Mouse (Mus musculus): Measurements from ENCODE around the gene Eci1.
A peak's percentile ranks its signal among the peaks of the same experiment; 100 is the strongest.

The Eci1 gene

DNA sequence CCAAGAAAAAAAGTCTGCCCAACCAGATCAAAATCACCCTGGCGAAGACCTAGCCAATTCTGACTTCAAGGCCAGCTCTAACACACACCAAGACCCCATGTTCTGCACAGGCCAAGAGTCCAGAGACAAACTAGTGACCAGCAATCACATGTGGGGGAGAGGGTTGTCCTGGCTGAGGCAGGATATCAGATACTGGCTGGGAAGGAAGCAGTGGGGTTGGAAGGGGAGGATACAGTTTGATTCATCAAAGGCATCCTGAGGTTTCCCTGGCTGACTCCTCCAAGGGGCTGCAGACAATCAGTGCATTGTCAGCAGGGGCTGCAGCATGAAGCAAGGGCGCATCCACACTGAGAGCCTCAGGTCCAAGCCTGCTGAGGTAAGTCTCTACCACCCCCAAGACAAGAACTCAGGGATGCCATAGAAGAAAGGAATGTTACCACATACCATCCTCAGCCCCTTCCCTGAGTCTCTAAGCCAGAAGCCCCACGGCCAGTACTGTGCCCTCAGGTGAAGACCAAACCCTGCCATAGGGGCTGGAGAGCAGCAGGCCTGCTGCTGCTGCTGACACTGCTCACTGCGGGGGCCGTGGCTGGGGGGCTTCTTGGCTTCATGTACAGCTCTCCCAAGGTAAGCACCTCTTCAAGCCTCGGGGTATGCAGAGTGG, 47.3 kb downstream of the Eci1 start, which contains the start of gene Bricd5:
Gene Bricd5 (plus strand): TSS at position 273 of the 664 bp plus-strand sequence.
- no peak for DNase-seq (ENCODE audit: low read depth)

DNA sequence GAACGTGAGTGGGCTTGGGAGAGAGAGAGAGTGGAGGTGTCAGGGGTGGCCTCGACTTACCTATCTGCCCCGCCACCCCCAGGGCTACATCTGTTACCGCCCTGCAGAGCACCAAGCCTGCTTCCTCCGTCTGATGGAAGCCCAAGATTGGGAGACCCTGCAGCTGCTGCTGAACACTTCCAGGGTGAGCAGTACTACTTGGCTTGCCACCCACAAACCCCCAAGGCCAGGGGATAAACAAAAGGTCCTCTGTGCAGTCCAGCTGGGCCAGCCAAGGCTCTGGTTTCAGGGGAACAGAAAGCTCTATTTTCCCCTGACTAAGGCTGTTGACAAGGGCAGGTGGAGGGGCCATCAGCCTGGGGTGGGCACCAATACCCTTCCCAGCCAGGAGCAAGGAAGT, 48.1 kb downstream of the Eci1 start:
- no peak for DNase-seq (ENCODE audit: low read depth)

DNA sequence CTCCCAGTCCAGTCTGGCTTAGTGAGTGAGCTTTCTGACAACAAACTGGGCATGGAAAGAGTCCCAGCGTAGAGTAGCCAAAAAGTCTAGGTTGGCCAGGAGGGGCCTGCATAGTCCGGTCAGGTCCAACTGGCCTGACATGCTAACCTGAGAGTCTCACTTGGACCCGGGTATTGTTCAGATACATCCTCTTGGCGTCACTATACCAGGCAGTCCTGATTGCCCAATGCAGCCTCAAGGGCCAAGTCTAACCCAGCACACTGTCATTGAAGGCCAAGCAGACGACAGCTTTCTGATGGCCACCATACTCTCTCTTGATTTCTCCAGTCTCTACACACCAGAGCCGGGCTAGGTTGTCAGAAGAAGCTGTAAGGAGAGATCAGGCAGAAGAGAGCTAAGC, 49.1 kb downstream of the Eci1 start:
- DNase-seq (ENCODE audit: low read depth), result no peak

DNA sequence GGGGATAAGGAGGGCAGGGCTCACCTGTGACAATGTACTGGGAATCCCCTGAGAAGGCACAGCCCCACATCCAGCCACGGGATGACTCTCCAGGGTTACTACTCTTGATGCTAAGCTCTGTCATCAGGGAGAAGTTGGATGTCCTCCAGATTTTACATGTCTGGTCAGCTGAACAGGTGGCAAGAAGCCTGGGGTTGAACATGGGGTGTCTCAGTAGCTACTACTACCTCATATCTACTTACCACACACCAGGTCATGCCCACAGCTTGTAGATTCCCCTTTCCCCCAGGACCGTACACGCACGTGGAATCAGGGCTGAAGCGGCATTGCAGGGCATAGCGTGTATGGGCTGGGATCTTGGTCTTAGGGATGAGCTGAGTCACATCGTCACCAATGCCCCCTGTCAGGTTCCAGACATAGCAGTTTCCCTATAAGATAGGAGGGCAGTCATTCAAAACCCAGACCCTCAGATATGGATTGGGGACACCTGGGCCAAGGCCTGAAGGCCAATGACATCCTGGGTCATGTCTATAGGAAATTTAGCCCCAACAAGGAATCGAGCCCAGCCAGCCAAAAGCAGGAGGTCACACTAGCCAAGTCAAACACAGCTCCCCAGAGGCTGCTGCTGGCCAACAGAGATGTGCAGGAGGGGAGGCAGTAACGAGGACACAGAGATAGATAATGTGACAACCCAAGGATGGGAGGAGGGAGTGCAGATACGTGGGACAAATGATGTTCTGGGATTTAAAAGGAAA, 49.8 kb downstream of the Eci1 start:
- no peak for DNase-seq (ENCODE audit: low read depth)

DNA sequence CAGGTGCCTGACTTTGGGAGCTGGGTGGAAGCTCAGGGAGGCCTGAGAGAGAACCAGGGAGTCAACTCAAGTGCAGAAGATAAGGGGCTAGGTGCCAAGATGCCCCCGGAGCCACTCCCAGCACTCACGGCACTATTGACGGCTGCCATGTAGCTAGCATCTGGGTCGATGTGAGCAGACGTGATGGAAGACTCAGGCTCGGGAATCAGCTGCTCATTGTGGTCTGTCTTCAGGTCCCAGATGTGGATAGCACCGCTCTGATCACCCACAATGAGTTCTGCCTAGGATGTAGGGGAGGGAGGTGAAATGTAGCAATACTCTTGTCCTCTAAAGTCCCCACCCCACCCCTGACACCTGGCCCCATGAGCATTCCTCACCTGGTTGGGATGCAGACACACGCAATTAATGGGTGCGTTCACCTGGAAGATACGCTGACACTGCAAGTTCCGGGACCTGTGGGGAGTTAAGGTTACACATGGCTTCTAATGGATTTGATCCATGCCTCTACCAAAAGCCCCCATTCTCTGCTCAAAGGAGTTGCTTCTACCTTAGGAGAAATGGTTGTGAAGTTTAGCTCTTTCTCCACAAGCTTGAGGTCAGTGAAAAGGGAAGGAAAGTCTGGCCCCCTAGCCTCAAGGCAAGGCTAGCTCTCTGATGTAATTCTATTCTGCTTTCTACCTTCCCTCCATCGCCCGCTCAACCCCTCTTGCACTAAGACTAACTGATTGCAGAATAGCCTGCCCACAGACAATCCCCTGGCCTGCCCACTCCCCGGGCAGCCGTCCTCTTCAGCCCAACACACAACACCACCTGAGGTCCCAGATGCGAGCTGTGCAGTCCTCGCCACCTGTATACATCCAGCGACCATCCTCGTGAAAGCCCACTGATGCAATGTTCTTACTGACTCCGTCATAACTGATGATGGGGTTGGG, 50.9 kb downstream of the Eci1 start:
- DNase-seq (ENCODE audit: low read depth), result no peak

DNA sequence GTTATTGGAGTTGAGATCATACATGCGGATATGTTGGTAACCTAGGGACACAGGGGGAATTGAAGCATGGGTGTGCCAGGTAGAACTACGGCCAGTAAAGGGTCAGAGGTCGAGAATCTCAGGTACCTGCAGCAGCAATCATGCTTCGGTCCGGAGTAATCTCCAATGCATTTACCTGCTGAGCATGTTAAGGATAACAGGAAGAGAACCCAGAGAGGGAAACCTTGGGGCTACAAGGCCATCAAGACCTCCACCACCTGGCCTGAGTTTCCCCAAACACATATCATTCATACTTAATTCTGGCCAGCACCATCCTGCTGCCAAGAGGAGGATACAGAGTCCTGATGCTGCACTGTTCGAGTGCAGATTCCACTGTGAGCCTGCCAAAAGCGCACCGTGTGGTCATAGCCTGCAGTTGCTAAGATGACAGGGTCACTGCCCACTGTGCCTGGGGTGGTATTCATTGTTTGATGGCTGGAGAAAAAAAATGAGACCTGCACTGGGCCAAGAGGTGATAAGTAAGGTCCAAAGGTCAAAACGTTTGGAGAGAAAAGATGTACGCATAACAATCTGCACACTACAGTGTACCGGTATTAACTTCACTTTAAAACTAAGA, 51.7 kb downstream of the Eci1 start:
- peak; percentile 43 for DNase-seq (ENCODE audit: low read depth)

DNA sequence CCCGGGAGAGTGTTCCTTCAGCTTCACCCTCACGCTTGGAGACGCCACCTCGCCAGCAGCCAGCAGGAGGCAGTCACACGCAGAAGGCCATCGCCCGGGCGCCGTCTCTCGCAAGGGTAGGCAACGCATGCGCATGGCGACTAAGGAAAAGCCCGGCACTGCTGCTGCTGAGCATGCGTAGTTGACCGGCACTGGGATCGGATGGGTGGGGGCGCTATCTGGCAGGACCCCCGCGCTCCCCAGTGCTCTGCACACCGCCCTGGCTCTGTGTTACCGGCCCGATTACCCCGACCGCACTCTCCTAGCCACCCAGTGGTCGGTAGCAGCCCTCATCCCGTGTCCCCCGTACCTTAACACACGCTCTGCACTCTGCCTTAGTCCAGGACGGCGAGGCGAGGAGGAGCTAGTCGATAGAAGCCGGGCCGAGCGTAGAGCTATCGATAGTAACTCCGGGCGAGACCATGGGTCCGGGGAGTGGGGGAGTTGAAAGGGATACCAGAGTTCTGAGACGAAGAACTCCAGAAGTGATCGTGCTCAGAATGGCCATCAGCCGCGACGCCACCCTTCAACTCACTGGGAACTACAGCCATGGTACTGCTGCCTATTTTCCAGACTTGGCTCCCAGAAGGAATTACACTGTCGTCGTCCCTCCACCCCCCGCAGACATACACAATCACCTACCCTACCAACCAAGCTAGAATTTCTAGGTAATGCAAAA, 52.4 kb downstream of the Eci1 start, which contains the start of gene Mlst8:
Gene Mlst8 (minus strand): TSS at position 416 of the 718 bp plus-strand sequence.
- DNase-seq (ENCODE audit: low read depth), result peak; percentile 98

DNA sequence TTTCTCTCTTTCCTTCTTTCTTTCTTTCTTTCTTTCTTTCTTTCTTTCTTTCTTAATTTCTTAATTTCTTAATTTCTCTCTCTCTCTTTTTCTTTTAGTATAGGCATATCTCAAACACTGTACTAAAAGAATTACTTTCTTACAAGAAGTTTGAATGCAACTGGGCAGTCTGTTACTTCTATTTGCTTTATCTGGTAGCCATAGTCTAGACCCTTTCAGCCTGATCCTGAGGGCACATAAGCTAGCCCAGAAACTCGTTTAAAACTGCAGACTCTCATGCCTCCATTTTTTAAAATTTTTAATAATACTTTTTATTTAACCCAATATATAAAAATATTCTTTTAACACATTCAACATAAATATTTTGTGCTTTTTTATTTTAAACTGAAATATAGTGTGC, 53.0 kb downstream of the Eci1 start:
- no peak for DNase-seq (ENCODE audit: low read depth)

DNA sequence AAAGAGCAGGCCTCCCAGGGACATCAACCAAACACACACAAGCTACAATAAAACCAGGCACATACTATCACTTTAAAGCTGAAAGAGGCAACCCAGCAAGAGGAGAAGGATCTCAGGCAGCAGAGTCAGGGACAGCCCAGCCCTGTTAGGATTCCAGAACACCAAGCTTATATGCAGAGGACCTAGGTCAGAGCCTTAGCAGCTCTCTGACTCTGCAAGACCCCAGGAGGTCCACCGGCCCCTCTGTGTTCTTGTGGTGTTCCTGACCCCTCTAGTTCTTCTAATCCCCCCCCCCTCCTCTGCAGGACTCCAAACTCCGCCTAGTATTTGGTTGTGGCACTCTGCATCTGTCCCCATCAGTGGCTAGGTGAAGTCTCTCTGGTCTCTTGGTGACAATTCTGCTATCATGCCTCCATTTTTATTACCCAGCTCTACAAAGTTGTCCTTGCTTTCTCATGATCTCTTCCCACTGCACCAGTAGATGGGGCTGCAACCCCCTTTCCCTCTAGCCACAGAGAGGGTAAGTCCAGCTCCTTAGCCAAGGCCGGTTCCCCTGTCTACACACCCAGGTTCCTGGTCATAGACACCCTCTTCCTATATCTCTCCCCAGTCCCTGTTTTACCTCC, 53.9 kb downstream of the Eci1 start:
- peak; percentile 75 for DNase-seq (ENCODE audit: low read depth)

DNA sequence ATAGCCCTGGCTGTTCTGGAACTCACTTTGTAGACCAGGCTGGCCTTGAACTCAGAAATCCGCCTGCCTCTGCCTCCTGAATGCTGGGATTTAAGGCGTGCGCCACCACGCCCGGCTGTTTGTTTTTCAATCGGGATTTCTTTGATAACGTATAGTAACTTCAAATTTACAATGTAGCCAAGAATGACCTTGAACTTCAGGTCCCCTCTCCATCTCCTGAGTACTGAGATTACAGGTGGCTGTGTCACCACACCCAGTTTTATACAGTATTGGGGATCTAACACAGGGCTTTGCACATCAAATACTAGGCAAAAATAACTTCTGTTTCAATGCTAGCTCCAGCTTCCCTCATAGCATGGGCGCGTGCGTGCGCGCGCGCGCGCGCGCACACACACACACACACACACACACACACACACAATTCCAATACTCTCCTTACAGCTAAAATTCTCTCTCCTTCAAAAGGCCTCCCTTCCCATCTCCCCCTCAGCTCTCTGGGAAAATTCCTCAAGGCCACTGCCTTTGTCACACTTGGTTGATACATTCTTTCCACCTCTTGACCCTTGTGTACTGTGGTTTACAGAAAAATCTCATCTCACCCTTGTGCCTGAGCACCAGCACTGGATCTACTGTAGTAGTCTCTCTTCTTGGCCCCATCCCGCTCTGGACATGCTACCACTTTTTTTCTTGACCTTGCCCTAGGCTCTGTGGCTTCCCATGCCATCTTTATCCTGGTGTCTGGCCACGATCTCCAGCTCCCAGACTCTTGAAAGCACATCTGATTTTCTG, 54.8 kb downstream of the Eci1 start:
- DNase-seq (ENCODE audit: low read depth), result no peak

DNA sequence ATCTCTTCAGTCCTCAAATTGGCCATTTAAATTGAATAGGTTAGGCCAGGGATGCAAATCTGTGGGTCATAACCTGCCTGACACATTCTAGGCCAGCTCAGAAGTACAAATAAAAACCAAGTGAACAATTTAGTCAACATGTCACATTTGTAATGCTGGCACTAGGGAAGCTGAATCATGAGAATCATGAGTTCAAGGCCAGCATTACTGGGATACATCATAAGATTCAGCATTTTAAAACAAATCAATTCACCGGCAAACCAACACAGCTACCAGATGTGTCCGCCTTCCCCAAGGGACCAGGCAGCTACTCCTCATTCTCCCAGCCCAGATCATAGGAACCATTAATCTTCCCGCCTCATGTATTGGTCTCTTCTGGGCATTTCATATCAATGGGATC, 57.1 kb downstream of the Eci1 start:
- DNase-seq (ENCODE audit: low read depth), result no peak

DNA sequence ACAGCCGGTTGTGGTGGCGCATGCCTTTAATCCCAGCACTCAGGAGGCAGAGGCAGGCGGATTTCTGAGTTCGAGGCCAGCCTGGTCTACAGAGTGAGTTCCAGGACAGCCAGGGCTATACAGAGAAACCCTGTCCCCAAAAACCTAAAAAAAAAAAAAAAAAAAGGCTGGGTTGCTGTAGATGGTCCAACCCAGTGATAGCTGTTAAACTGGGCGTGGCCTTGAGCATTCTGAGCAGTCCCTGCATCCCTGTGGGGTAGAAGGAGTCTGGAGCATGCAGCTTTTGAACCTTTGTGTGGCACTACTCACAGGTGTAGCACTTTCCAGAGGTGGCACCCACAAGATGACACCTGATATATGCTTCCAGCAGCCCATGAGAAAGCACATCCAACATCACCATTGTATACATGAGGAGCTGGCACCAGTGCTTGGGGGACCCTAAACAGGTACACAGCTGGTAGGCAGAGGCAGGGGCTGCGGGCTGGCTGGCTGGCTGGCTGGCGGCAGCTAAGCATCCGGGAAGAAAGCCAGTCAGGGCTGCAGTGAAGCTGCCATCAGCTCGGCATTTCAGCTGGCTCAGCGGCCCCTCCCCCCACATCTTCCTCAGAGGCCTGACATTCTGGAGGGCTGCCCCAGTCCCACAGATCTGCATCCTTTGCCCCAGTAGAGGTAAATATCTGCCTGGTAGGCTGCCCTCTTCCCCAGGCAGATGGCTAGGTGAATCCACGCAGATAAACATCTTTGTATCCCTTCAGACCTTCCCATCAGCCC, 58.8 kb downstream of the Eci1 start:
- peak; percentile 62 for DNase-seq (ENCODE audit: low read depth)

DNA sequence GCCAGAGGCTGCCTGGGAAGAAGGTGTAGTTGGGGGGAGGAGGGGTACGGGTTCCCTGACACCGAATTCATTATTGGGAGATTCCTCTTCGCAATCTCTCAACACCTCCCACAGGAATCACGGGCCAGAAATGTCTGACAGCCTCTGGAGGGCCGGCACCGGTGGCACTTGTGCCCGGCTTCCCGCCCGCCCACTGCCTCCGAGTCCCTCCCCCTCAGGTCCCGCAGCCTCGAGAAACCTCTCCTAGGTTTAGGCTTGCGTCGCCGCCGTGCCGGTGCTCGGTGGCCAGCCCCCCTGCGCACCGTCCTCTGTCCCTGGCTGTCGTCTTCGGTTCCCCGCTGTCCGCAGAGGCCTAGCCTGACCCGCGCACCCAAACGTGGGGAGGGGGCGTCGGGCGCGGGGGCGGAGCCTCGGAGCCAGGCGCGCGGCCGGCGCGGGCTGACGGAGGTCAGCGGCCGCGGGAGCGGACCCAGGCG, 61.8 kb downstream of the Eci1 start, which contains the start of gene Caskin1:
Gene Caskin1 (plus strand): TSS at position 416 of the 476 bp plus-strand sequence.
- DNase-seq (ENCODE audit: low read depth), result no peak

DNA sequence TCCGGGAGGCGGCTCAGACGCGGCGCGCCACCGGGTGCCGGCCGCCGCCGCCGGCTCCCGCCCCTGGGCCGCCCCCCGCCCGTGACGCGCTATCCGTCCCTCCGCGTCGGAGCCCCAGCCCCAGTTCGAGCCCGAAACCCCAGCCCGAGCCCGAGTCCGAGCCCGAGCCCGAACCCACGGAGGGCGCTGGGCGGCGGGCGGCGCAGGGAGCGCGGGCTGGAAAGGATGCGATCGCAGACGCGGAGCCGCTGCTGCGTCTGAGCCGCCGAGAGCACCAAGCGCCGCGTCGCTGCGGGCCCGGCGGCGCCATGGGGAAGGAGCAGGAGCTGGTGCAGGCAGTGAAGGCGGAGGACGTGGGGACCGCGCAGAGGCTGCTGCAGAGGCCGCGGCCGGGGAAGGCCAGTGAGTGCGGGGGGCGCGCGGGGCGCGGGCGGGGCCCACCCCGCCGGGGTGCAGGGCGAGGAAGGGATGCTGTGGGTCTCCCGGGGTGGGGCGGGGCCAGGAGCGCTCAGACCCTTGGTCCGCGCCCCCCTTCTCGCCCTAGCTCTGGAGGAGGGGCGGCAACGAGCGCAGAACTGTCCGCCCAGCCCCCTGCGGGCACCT, 62.3 kb downstream of the Eci1 start:
- no peak for DNase-seq (ENCODE audit: low read depth)
